Mouse (Mus musculus): ENCODE measurements around the gene Commd7.

GRCm38 (mm10) chr2:153581416-153581815 lies 51.2 kb downstream of the Commd7 start:
- TF ChIP-seq CTCF (IDR thresholded peaks at IDR 0.05; ENCODE audit: borderline replicate concordance, control insufficient read depth, extremely low read depth, insufficient read depth, low read length, poor library complexity) (no peak), POLR2A (IDR thresholded peaks at IDR 0.05; ENCODE audit: control insufficient read depth, extremely low read depth, insufficient read depth, low read length, poor library complexity) (no peak)
